Mouse (Mus musculus) retina, adult 2 months (tissue): ENCODE results near the gene Neurod6.
"Not testable (repeated sequence)": the region's sequence is repeated elsewhere in the genome, so short reads cannot be mapped to it uniquely, and the experiment has no call there.

Source experiments
- DNase-seq: peaks from one replicate; pipeline ENCODE4 v3.0.0-alpha.2; 2012; ENCODE audit warnings: low read depth, low spot score

Gene Neurod6

GRCm38 (mm10) chr6:55680974-55681373 is at the start of gene Neurod6:
Gene Neurod6 (minus strand): TSS chr6:55681263.
- DNase-seq: no peak

GRCm38 (mm10) chr6:55717209-55717608 is 36.1 kb upstream of the Neurod6 start:
- peak; percentile 22 for DNase-seq

GRCm38 (mm10) chr6:55715446-55715845 is 34.4 kb upstream of the Neurod6 start:
- no peak for DNase-seq

GRCm38 (mm10) chr6:55710913-55711312 is 29.9 kb upstream of the Neurod6 start:
- DNase-seq: not testable (repeated sequence)

- no peak for DNase-seq
These were observed 23.7 kb upstream of the Neurod6 start for GRCm38 (mm10) chr6:55704759-55705104.

GRCm38 (mm10) chr6:55704061-55704758 is 23.1 kb upstream of the Neurod6 start:
- DNase-seq: no peak

- DNase-seq: no peak
These were observed 19.6 kb upstream of the Neurod6 start for GRCm38 (mm10) chr6:55700392-55701386.

- no peak for DNase-seq
These were observed 9.0 kb upstream of the Neurod6 start for GRCm38 (mm10) chr6:55690015-55690531.

GRCm38 (mm10) chr6:55683506-55683905 is 2.4 kb upstream of the Neurod6 start:
- DNase-seq: no peak

GRCm38 (mm10) chr6:55682886-55683285 is 1.8 kb upstream of the Neurod6 start:
- DNase-seq: no peak

- no peak for DNase-seq
These were observed 2.4 kb downstream of the Neurod6 start for GRCm38 (mm10) chr6:55678571-55679185.

- DNase-seq: no peak
These were observed 3.7 kb downstream of the Neurod6 start for GRCm38 (mm10) chr6:55677326-55677725.

GRCm38 (mm10) chr6:55676663-55677311 is 4.3 kb downstream of the Neurod6 start:
- no peak for DNase-seq

GRCm38 (mm10) chr6:55676141-55676662 is 4.9 kb downstream of the Neurod6 start:
- DNase-seq: no peak

GRCm38 (mm10) chr6:55667801-55668200 is 13.3 kb downstream of the Neurod6 start:
- DNase-seq: no peak

GRCm38 (mm10) chr6:55661126-55661915 is 19.7 kb downstream of the Neurod6 start:
- no peak for DNase-seq

GRCm38 (mm10) chr6:55649996-55650395 is 31.1 kb downstream of the Neurod6 start:
- DNase-seq: no peak

- DNase-seq: no peak
These were observed 31.5 kb downstream of the Neurod6 start for GRCm38 (mm10) chr6:55649581-55649980.

GRCm38 (mm10) chr6:55648886-55649285 is 32.2 kb downstream of the Neurod6 start:
- DNase-seq: no peak

GRCm38 (mm10) chr6:55647771-55648280 is 33.2 kb downstream of the Neurod6 start:
- DNase-seq: no peak
